Mouse (Mus musculus): ENCODE measurements at regions not wholly inside any gene's neighbourhood (a gene's known extent, or its start where the extent isn't known, plus 50 kb on each side); places are given as distances from the start of the nearest gene placed in this dataset.
A peak's percentile ranks its signal among the peaks of the same experiment; 100 is the strongest.

- DNase-seq: no peak
Measured at GRCm38 (mm10) chr5:80766591-80766990, 253.3 kb upstream of the Adgrl3 start.

GRCm38 (mm10) chr5:80783892-80784291 lies 236.0 kb upstream of the Adgrl3 start:
- peak; percentile 88 for DNase-seq

GRCm38 (mm10) chr5:80784746-80785145 lies 235.2 kb upstream of the Adgrl3 start:
- DNase-seq: no peak

- no peak for DNase-seq
Measured at GRCm38 (mm10) chr5:80791658-80792057, 228.3 kb upstream of the Adgrl3 start.

- DNase-seq: no peak
Measured at GRCm38 (mm10) chr5:80799777-80800176, 220.2 kb upstream of the Adgrl3 start.

- DNase-seq: no peak
Measured at GRCm38 (mm10) chr5:80812917-80813316, 207.0 kb upstream of the Adgrl3 start.

- no peak for DNase-seq
Measured at GRCm38 (mm10) chr5:80819208-80819607, 200.7 kb upstream of the Adgrl3 start.

- no peak for DNase-seq
Measured at GRCm38 (mm10) chr5:80842531-80842930, 177.4 kb upstream of the Adgrl3 start.

- no peak for DNase-seq
Measured at GRCm38 (mm10) chr5:80855034-80855433, 164.9 kb upstream of the Adgrl3 start.

GRCm38 (mm10) chr5:80876600-80876999 lies 143.3 kb upstream of the Adgrl3 start:
- no peak for DNase-seq

GRCm38 (mm10) chr5:80898230-80898629 lies 121.7 kb upstream of the Adgrl3 start:
- no peak for DNase-seq

GRCm38 (mm10) chr5:80908771-80909170 lies 111.2 kb upstream of the Adgrl3 start:
- no peak for DNase-seq

- no peak for DNase-seq
Measured at GRCm38 (mm10) chr5:80938791-80939190, 81.1 kb upstream of the Adgrl3 start.

GRCm38 (mm10) chr5:80951861-80952599 lies 67.9 kb upstream of the Adgrl3 start:
- DNase-seq: no peak

GRCm38 (mm10) chr5:80952600-80953218 lies 67.2 kb upstream of the Adgrl3 start:
- DNase-seq: no peak

Data from layer of hippocampus, adult 9-11 months (tissue).